Mouse (Mus musculus): ENCODE results near the gene Adgrg3. TPM values are rescaled to one million over a fixed set of nuclear protein-coding genes. Genes with fewer than 3 reads are reported as not detected.
A peak's percentile ranks its signal among the peaks of the same experiment; 100 is the strongest.

Gene Adgrg3
- polyA plus RNA-seq, 1 experiment from 2014 or later, result 0.61 TPM

- DNase-seq (ENCODE audit: low spot score), result no peak
- Histone ChIP-seq H3K9me3 (ENCODE audit: control insufficient read depth, low read length) (no peaks in the 10 kb centered on the region), H3K36me3 (ENCODE audit: control insufficient read depth, insufficient read depth, low read length) (peaks cover 7% of the 10 kb centered on the region; the same call in 1 of the 2 replicates), H3K4me2 (replicated peaks; ENCODE audit: low read depth) (no peak overlapping the region), H3K27ac (replicated peaks) (no peak overlapping the region), H3K4me1 (replicated peaks; ENCODE audit: control insufficient read depth, insufficient read depth) (no peaks in the 10 kb centered on the region), H3K9ac (ENCODE audit: low read length) (no peak overlapping the region; the same call in 1 of the 2 replicates), H3K4me3 (ENCODE audit: low read depth, low read length) (no peak overlapping the region), H3K27me3 (ENCODE audit: control insufficient read depth, insufficient read depth, low read length) (no peaks in the 10 kb centered on the region)
- no peak for ATAC-seq (ENCODE audit: low FRiP score, low TSS enrichment)
- TF ChIP-seq EP300 (optimal IDR thresholded peaks at IDR 0.05), result no peak
- no peak for TF ChIP-seq CTCF (IDR thresholded peaks at IDR 0.05; ENCODE audit: low read depth)
- 83% methylated on average over 4 of the region's 4 CpGs for WGBS
These were observed 66.8 kb downstream of the Adgrg3 start for GRCm38 (mm10) chr8:95084261-95084660.

- Histone ChIP-seq H3K36me3 (ENCODE audit: control insufficient read depth, insufficient read depth, low read length) (peaks cover 11% of the 10 kb centered on the region; the same call in 1 of the 2 replicates), H3K27me3 (ENCODE audit: control insufficient read depth, insufficient read depth, low read length) (no peaks in the 10 kb centered on the region), H3K9ac (ENCODE audit: low read length) (no peak overlapping the region; the same call in 1 of the 2 replicates), H3K4me1 (replicated peaks; ENCODE audit: control insufficient read depth, insufficient read depth) (no peaks in the 10 kb centered on the region), H3K9me3 (ENCODE audit: control insufficient read depth, low read length) (no peaks in the 10 kb centered on the region), H3K4me2 (replicated peaks; ENCODE audit: low read depth) (no peak overlapping the region), H3K27ac (replicated peaks) (no peak overlapping the region), H3K4me3 (ENCODE audit: low read depth, low read length) (no peak overlapping the region)
- TF ChIP-seq EP300 (optimal IDR thresholded peaks at IDR 0.05), result no peak
- TF ChIP-seq CTCF (IDR thresholded peaks at IDR 0.05; ENCODE audit: low read depth), result no peak
- no peak for ATAC-seq (ENCODE audit: low FRiP score, low TSS enrichment)
- no peak for DNase-seq (ENCODE audit: low spot score)
- 79% methylated on average over 10 of the region's 10 CpGs for WGBS
These were observed 67.4 kb downstream of the Adgrg3 start for GRCm38 (mm10) chr8:95084744-95085431.

GRCm38 (mm10) chr8:95085432-95086141, 68.1 kb downstream of the Adgrg3 start:
- Histone ChIP-seq H3K27ac (replicated peaks) (0 out of 2 replicates have a peak overlapping the region, but pooled peaks have one; percentile 8), H3K9me3 (ENCODE audit: control insufficient read depth, low read length) (no peaks in the 10 kb centered on the region)
- no peak for ATAC-seq (ENCODE audit: low FRiP score, low TSS enrichment)

GRCm38 (mm10) chr8:95093574-95093973, 76.1 kb downstream of the Adgrg3 start:
- Histone ChIP-seq H3K27ac (replicated peaks) (no peak overlapping the region), H3K4me3 (ENCODE audit: low read depth, low read length) (no peak overlapping the region), H3K4me1 (replicated peaks; ENCODE audit: control insufficient read depth, insufficient read depth) (no peaks in the 10 kb centered on the region), H3K36me3 (ENCODE audit: control insufficient read depth, insufficient read depth, low read length) (peaks cover 18% of the 10 kb centered on the region; the same call in 1 of the 2 replicates), H3K9ac (ENCODE audit: low read length) (no peak overlapping the region), H3K9me3 (ENCODE audit: control insufficient read depth, low read length) (no peaks in the 10 kb centered on the region), H3K27me3 (ENCODE audit: control insufficient read depth, insufficient read depth, low read length) (no peaks in the 10 kb centered on the region), H3K4me2 (replicated peaks; ENCODE audit: low read depth) (no peak overlapping the region)
- no peak for TF ChIP-seq CTCF (IDR thresholded peaks at IDR 0.05; ENCODE audit: low read depth)
- TF ChIP-seq EP300 (optimal IDR thresholded peaks at IDR 0.05), result no peak
- WGBS, result 82% methylated on average over 4 of the region's 4 CpGs
- ATAC-seq (ENCODE audit: low FRiP score, low TSS enrichment), result no peak
- DNase-seq (ENCODE audit: low spot score), result no peak

More at GRCm38 (mm10) chr8:95085432-95086141, 68.1 kb downstream of the Adgrg3 start:
- Histone ChIP-seq H3K4me1 (replicated peaks; ENCODE audit: control insufficient read depth, insufficient read depth) (no peaks in the 10 kb centered on the region), H3K27me3 (ENCODE audit: control insufficient read depth, insufficient read depth, low read length) (no peaks in the 10 kb centered on the region), H3K9ac (ENCODE audit: low read length) (no peak overlapping the region), H3K4me3 (ENCODE audit: low read depth, low read length) (no peak overlapping the region), H3K36me3 (ENCODE audit: control insufficient read depth, insufficient read depth, low read length) (peaks cover 11% of the 10 kb centered on the region; the same call in 1 of the 2 replicates), H3K4me2 (replicated peaks; ENCODE audit: low read depth) (no peak overlapping the region)
- WGBS, result 76% methylated on average over 7 of the region's 7 CpGs
- TF ChIP-seq EP300 (optimal IDR thresholded peaks at IDR 0.05) (no peak), CTCF (IDR thresholded peaks at IDR 0.05; ENCODE audit: low read depth) (no peak)
- peak; percentile 31 for DNase-seq (ENCODE audit: low spot score)

Other genes with a start within 250 kb of the Adgrg3 start
- gene Cx3cl1, start 245.7 kb upstream of the Adgrg3 start, polyA plus RNA-seq (2015; fragmentation: Nextera tagmentation; extraction: Ambion mirVana), result 18.0 and 21.9 TPM in 2 replicates
- gene Ccl17, start 207.2 kb upstream of the Adgrg3 start, polyA plus RNA-seq (2015; fragmentation: Nextera tagmentation; extraction: Ambion mirVana), result 0.42 and 0.55 TPM in 2 replicates
- gene Coq9, start 179.4 kb upstream of the Adgrg3 start, polyA plus RNA-seq (2015; fragmentation: Nextera tagmentation; extraction: Ambion mirVana), result 62.3 and 66.7 TPM in 2 replicates
- 58.8 and 61.7 TPM in 2 replicates for gene Ciapin1, start 179.3 kb upstream of the Adgrg3 start, polyA plus RNA-seq (2015; fragmentation: Nextera tagmentation; extraction: Ambion mirVana)
- 70.4 and 72.7 TPM in 2 replicates for gene Polr2c, start 160.2 kb upstream of the Adgrg3 start, polyA plus RNA-seq (2015; fragmentation: Nextera tagmentation; extraction: Ambion mirVana)
- gene Dok4, start 141.4 kb upstream of the Adgrg3 start, polyA plus RNA-seq (2015; fragmentation: Nextera tagmentation; extraction: Ambion mirVana), result 19.3 and 20.5 TPM in 2 replicates
- 12.0 and 12.7 TPM in 2 replicates for gene Ccdc102a, start 99.6 kb upstream of the Adgrg3 start, polyA plus RNA-seq (2015; fragmentation: Nextera tagmentation; extraction: Ambion mirVana)
- 0.15 and 0.27 TPM in 2 replicates for gene Adgrg5, start 94.0 kb upstream of the Adgrg3 start, polyA plus RNA-seq (2015; fragmentation: Nextera tagmentation; extraction: Ambion mirVana)
- gene Adgrg1, start 42.9 kb upstream of the Adgrg3 start, polyA plus RNA-seq (2015; fragmentation: Nextera tagmentation; extraction: Ambion mirVana), result 42.4 and 50.9 TPM in 2 replicates
- 0.04 TPM in 1 of 2 replicates, not detected in the other for gene Drc7, start 37.4 kb downstream of the Adgrg3 start, polyA plus RNA-seq (2015; fragmentation: Nextera tagmentation; extraction: Ambion mirVana)
- 11.6 and 12.4 TPM in 2 replicates for gene Katnb1, start 63.5 kb downstream of the Adgrg3 start, polyA plus RNA-seq (2015; fragmentation: Nextera tagmentation; extraction: Ambion mirVana)
- gene Kifc3, start 185.1 kb downstream of the Adgrg3 start, polyA plus RNA-seq (2015; fragmentation: Nextera tagmentation; extraction: Ambion mirVana), result 14.1 and 14.2 TPM in 2 replicates

All from stomach, postnatal 0 days (tissue).